Mouse (Mus musculus) liver, embryonic 16.5 days (tissue): Measurements from ENCODE around the gene Prkrip1. TPM values are rescaled to one million over a fixed set of nuclear protein-coding genes. Genes with fewer than 3 reads are reported as not detected.
"Not testable (repeated sequence)": the region's sequence is repeated elsewhere in the genome, so short reads cannot be mapped to it uniquely, and the experiment has no call there.

Experiments
- ATAC-seq: fragments of 200-750 bp; cut with Nextera tagmentation; 2 replicates; pipeline ENCODE4 v1.8.0; 2017; ENCODE audit warnings: low read depth, mild to moderate bottlenecking, moderate number of reproducible peaks, moderate library complexity
- H3K27ac ChIP-seq: fragments of 300-500 bp; sonication (generic); 2 replicates; pipeline ENCODE4 v1.5.1; 2014; ENCODE audit warnings: mild to moderate bottlenecking, low read length
- H3K27me3 ChIP-seq: fragments of 300-500 bp; sonication (generic); 2 replicates; pipeline ENCODE4 v1.6.1; 2014; ENCODE audit warnings: low read depth, low read length, mixed read lengths; ENCODE audit not compliant: control insufficient read depth, insufficient read depth
- H3K36me3 ChIP-seq: fragments of 300-500 bp; sonication (generic); 2 replicates; pipeline ENCODE4 v1.6.1; 2014; ENCODE audit warnings: mild to moderate bottlenecking; ENCODE audit not compliant: control insufficient read depth, insufficient read depth
- H3K4me1 ChIP-seq: fragments of 300-500 bp; sonication (generic); 2 replicates; pipeline ENCODE4 v1.6.1; 2014; ENCODE audit warnings: low read depth, low read length, mixed read lengths; ENCODE audit not compliant: control insufficient read depth
- H3K4me2 ChIP-seq: fragments of 300-500 bp; sonication (generic); 2 replicates; pipeline ENCODE4 v1.6.1; 2014; ENCODE audit warnings: low read depth, low read length, mixed read lengths
- H3K4me3 ChIP-seq: fragments of 300-500 bp; sonication (generic); 2 replicates; pipeline ENCODE4 v1.5.1; 2014; ENCODE audit warnings: low read depth, mild to moderate bottlenecking, low read length
- H3K9ac ChIP-seq: fragments of 300-500 bp; sonication (generic); 2 replicates; pipeline ENCODE4 v1.6.1; 2014; ENCODE audit warnings: low read depth, low read length
- H3K9me3 ChIP-seq: fragments of 300-500 bp; sonication (generic); replicated peaks from 2 replicates; pipeline ENCODE4 v1.6.1; 2016; ENCODE audit warnings: low read length; ENCODE audit not compliant: control insufficient read depth
- WGBS: fragments of 180-500 bp; shearing (Covaris S2); extraction: QIAGEN DNeasy Blood & Tissue Kit; methylation state at CpG from one replicate; pipeline ENCODE4 v1.1.7; 2014; ENCODE audit not compliant: insufficient replicate concordance; 5-methylcytosine and 5-hydroxymethylcytosine counted together
- polyA plus RNA-seq: library from polyadenylated mRNA; unstranded; fragments of >200 nt; fragmentation: Nextera tagmentation; extraction: Ambion mirVana; gene quantifications from 2 replicates; pipeline ENCODE4 v1.2.1, GENCODE M21; 2015

Prkrip1 gene
- polyA plus RNA-seq, 1 experiment from 2014 or later = 20.8 TPM

DNA sequence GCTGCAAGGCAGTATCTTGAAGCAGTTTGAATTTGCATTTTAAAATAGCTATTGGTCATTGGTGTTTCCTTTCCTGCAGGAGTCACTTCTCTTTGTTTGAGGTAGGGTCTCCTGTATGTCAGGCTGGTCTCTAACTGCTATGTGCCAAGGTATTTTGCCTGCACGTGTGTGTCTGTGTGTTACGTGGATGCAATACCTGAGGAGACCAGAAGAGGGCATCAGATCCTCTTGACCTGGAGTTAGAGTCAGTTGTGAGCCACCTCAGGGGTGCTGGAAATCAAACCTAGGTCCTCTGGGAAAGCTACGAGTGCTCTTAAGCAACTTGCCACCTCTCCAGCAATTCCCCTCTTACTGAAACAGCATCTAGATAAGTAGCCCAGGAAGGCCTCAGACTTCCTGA, 16.4 kb upstream of the Prkrip1 start:
- WGBS = 68% methylated on average over 3 of the region's 3 CpGs
- no peak overlapping the region for H3K27ac ChIP-seq
- no peak for ATAC-seq
- H3K4me2 ChIP-seq = no peak overlapping the region
- H3K36me3 ChIP-seq = no peaks in the 10 kb centered on the region
- no peaks in the 10 kb centered on the region for H3K27me3 ChIP-seq
- no peaks in the 10 kb centered on the region for H3K9me3 ChIP-seq
- H3K4me3 ChIP-seq = no peak overlapping the region
- no peak overlapping the region for H3K9ac ChIP-seq
- no peaks in the 10 kb centered on the region for H3K4me1 ChIP-seq

DNA sequence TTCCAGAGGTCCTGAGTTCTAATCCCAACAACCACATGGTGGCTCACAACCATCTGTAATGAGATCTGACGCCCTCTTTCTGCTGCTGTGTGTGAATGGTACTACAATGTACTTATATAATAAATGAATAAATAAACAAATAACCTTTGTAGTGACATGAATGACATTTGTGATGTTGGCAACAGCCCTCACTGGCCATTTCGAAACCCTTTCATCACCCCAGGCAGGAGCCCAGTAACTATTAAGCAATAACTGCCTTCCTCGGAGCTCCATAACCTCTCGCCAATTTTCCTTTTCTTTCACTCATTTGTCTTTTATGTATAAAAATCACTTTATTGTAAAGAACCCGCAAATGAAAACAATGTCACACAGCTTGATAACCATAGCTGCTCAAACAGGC, 15.0 kb upstream of the Prkrip1 start:
- Histone ChIP-seq H3K9ac (no peak overlapping the region), H3K27me3 (no peaks in the 10 kb centered on the region), H3K4me2 (no peak overlapping the region), H3K27ac (no peak overlapping the region), H3K4me1 (no peaks in the 10 kb centered on the region), H3K4me3 (no peak overlapping the region), H3K9me3 (no peaks in the 10 kb centered on the region), H3K36me3 (no peaks in the 10 kb centered on the region)
- 56% methylated on average over 5 of the region's 5 CpGs for WGBS
- ATAC-seq = no peak

DNA sequence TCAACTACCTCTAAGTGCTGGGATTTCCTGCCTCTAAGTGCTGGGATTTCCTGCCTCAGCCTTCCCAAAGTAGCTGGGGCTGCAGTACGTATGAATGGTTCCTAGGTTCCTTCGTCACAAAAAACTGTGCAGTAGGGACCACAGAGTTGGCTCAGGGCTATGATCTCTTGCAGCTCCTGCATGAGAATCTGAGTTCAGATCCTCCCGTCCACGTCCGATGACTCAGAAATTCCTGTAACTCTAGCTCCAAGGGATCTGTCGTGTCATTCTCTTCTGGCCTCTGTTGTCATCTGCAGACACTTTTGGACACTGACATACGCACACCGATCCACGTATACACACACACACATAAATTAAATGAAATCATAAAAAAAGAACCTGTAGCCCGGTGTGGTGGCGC, 14.0 kb upstream of the Prkrip1 start:
- H3K36me3 ChIP-seq = no peaks in the 10 kb centered on the region
- H3K4me2 ChIP-seq = no peak overlapping the region
- no peak overlapping the region for H3K9ac ChIP-seq
- no peaks in the 10 kb centered on the region for H3K9me3 ChIP-seq
- no peaks in the 10 kb centered on the region for H3K27me3 ChIP-seq
- no peak overlapping the region for H3K4me3 ChIP-seq
- H3K4me1 ChIP-seq = no peaks in the 10 kb centered on the region
- WGBS = 69% methylated on average over 11 of the region's 11 CpGs
- ATAC-seq = no peak
- H3K27ac ChIP-seq = no peak overlapping the region

DNA sequence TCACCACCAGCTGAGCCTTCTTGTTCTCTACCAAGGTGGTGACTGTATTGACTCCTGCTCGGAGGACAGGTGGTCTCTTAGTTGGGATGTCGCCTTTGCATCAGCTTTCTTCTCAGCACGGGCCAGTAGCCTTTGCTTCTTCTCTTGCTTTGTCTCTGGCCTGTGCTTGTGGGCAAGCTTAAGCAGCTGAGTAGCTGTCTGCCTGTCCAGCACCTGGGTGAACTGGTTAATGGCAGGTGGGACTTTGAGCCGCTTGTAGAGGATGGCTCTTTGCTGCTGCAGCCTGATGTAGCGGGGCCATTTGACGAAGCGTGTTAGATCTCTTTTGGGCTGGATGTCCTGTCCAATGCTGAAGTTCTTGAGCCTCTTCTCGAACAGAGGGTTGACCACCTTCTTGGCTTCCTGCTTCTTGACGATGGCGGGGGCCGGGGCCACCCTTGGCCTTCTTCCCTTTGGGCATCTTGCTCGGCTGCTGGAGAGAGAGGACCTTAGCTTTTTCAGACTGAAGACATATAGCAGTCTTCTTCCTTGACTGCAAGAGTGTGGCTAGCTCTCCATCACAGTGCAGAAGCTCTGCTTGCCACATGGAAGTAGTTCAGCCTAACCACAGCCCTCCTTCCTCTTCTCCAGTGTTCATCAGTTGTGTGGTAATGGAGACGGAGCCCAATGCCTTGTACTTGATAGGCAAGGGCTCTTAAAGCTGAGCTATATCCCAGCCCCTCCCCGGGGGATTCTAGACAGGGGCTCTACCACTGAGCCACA, 12.8 kb upstream of the Prkrip1 start:
- WGBS = 63% methylated on average over 14 of the region's 14 CpGs
- not testable (repeated sequence) for H3K27ac ChIP-seq

DNA sequence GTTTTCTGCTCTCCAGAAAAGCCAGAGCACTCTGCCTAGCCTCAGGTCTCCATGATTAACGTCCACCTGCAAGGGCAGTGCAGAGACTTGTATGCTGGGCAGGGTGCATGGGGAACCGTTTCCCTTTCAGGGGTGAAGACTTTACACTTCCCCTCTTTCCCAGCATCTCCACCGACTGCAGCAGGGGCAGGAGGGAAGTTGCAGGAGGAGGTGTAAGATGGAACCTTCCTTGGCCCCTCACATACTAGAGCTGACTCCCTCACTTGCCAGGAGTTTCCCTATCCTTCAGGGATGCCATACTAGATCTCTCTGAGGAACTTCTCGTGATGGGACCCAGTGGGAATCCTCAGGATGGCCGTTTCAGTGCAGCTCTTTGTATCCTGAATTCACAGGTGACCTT, 11.8 kb upstream of the Prkrip1 start:
- H3K9me3 ChIP-seq = no peaks in the 10 kb centered on the region
- no peaks in the 10 kb centered on the region for H3K27me3 ChIP-seq
- no peak overlapping the region for H3K9ac ChIP-seq
- no peaks in the 10 kb centered on the region for H3K36me3 ChIP-seq
- H3K27ac ChIP-seq = no peak overlapping the region
- H3K4me2 ChIP-seq = no peak overlapping the region
- no peak for ATAC-seq
- H3K4me1 ChIP-seq = no peaks in the 10 kb centered on the region
- H3K4me3 ChIP-seq = no peak overlapping the region
- 26% methylated on average over 5 of the region's 5 CpGs for WGBS

More for the DNA sequence above, 12.8 kb upstream of the Prkrip1 start:
- not testable (repeated sequence) for H3K4me3 ChIP-seq, ATAC-seq, H3K36me3 ChIP-seq, H3K4me2 ChIP-seq, H3K4me1 ChIP-seq, H3K27me3 ChIP-seq, H3K9ac ChIP-seq, H3K9me3 ChIP-seq

DNA sequence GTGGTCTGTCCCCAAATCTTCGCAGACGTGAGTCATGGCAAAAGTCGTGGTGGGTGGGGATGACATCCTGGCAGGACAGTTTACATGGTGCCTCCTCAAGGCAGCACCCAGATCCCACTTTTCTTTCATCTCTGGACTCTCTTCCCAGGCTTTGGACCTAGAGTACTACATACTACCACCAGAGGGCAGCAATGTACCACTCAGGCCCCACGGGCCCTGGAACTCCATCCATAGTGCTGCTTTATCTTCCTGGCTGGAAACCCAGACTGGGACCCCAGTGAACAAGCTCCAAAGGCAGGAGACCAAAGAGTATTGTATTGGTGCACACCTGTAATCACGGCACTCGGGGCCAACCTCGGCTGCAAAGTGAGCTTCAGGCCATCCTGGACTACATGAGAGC, 3.1 kb upstream of the Prkrip1 start:
- Histone ChIP-seq H3K36me3 (no peaks in the 10 kb centered on the region), H3K27ac (no peak overlapping the region), H3K4me1 (peaks cover 11% of the 10 kb centered on the region), H3K9me3 (no peaks in the 10 kb centered on the region), H3K4me3 (no peak overlapping the region), H3K27me3 (no peaks in the 10 kb centered on the region), H3K9ac (no peak overlapping the region), H3K4me2 (no peak overlapping the region)
- 28% methylated on average over 7 of the region's 7 CpGs for WGBS
- ATAC-seq = no peak

DNA sequence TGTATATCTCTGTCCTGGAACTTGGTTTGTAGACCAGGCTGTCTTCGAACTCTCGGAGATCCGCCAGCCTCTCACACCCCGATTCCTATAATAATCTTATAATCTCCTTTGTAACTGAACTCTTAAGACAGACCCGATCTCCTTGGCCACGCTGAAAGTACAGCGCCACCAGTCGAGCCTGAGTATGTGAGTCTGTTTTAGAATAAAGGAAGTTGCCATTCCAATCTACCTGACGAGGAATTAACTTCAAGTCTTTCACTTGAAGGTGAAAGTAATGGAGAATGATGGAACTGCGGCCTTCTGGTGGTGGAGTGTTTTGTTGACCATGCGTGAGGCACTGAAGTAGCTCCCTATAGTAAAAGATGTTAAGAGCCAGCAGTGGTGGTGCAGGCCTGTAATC, 763 bp upstream of the Prkrip1 start:
- Histone ChIP-seq H3K27ac (no peak overlapping the region), H3K4me3 (peak overlapping the region; percentile 85), H3K36me3 (peaks cover 19% of the 10 kb centered on the region), H3K9ac (peak overlapping the region; percentile 90; the same call in 1 of the 2 replicates), H3K9me3 (no peaks in the 10 kb centered on the region), H3K4me2 (peak overlapping the region; percentile 93), H3K27me3 (no peaks in the 10 kb centered on the region), H3K4me1 (peaks cover 11% of the 10 kb centered on the region)
- 35% methylated on average over 11 of the region's 11 CpGs for WGBS
- no peak for ATAC-seq

DNA sequence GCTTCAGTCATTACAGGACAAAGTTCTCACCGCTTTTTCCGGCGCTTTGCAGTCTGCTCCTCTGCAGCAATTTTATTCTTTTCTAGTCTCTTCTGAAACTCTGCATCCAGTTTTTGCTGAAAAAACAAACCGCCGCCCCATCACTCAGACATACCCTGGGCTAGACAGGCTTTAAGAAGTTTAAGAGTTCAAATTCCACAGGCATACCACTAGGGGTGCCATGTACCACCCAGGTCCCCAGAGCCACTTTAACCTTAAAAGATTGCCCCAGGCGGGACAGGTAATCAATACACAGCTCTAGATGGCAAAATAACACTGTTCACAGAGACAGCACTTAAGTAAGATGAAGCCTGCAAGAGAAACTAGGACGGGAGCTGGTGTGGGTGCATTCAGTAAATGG, 6.9 kb downstream of the Prkrip1 start:
- H3K9me3 ChIP-seq = no peaks in the 10 kb centered on the region
- H3K9ac ChIP-seq = no peak overlapping the region
- H3K27me3 ChIP-seq = no peaks in the 10 kb centered on the region
- no peaks in the 10 kb centered on the region for H3K4me1 ChIP-seq
- no peak for ATAC-seq
- H3K4me2 ChIP-seq = no peak overlapping the region
- peaks cover 42% of the 10 kb centered on the region for H3K36me3 ChIP-seq
- WGBS = 82% methylated on average over 7 of the region's 7 CpGs
- H3K4me3 ChIP-seq = no peak overlapping the region
- no peak overlapping the region for H3K27ac ChIP-seq

DNA sequence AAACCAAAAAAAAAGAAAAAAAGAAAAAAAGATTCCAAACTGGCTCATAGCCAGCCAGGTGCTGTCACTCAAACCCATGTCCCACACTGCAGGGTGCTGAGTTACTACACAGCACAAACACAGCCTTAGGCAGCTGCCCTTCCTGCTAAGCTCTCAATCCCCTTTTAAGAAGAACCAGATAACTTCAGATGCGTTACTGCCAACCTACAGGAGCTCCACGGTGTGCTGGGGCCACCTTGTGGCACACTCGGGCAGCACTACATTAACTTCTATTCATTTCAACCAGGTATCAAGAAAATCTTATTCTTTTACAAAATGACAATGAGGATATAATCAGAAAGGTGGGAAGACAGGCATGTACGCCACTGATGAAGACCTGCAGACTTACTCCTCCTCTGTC, 12.0 kb downstream of the Prkrip1 start:
- H3K36me3 ChIP-seq = peaks cover 19% of the 10 kb centered on the region
- no peak overlapping the region for H3K4me3 ChIP-seq
- H3K4me1 ChIP-seq = no peaks in the 10 kb centered on the region
- ATAC-seq = no peak
- H3K4me2 ChIP-seq = no peak overlapping the region
- H3K27ac ChIP-seq = no peak overlapping the region
- H3K27me3 ChIP-seq = no peaks in the 10 kb centered on the region
- 31% methylated on average over 4 of the region's 4 CpGs for WGBS
- no peak overlapping the region for H3K9ac ChIP-seq
- H3K9me3 ChIP-seq = no peaks in the 10 kb centered on the region
